Mouse (Mus musculus): ENCODE measurements around the gene Shc2. TPM values are rescaled to one million over a fixed set of nuclear protein-coding genes. Genes with fewer than 3 reads are reported as not detected.

Gene Shc2
- total and polyA plus RNA-seq, 3 experiments: 0.05 TPM; not detected in 2

GRCm38 (mm10) chr10:79612192-79613135 lies 25.3 kb downstream of the Shc2 start:
- Histone ChIP-seq H3K27me3 (ENCODE audit: insufficient read depth, low read length) (peaks cover 7% of the 10 kb centered on the region; the same call in 1 of the 2 replicates), H3K4me1 (ENCODE audit: insufficient read depth, low read depth, low read length) (peaks cover 11% of the 10 kb centered on the region), H3K4me3 (ENCODE audit: low read depth, low read length) (no peak overlapping the region), H3K36me3 (replicated peaks) (no peaks in the 10 kb centered on the region), H3K9me3 (replicated peaks) (peaks cover 6% of the 10 kb centered on the region)
- no peak for TF ChIP-seq POLR2AphosphoS5 (IDR thresholded peaks at IDR 0.05; ENCODE audit: insufficient replicate concordance, low read depth, low read length)
- no peak for TF ChIP-seq GATA1 (IDR thresholded peaks at IDR 0.05; ENCODE audit: borderline replicate concordance, low read length)
- no peak for TF ChIP-seq TAL1 (conservative IDR thresholded peaks at IDR 0.05; ENCODE audit: low read depth, low read length)
- TF ChIP-seq CTCF (IDR thresholded peaks at IDR 0.05; ENCODE audit: low read depth, low read length): no peak
- TF ChIP-seq GATA2 (IDR thresholded peaks at IDR 0.05; ENCODE audit: borderline replicate concordance, low read depth, low read length): no peak
- DNase-seq (ENCODE audit: low spot score) (no peak), ATAC-seq (ENCODE audit: extremely low read depth, insufficient number of reproducible peaks, low FRiP score, poor library complexity, severe bottlenecking) (no peak)

- Histone ChIP-seq H3K4me1 (ENCODE audit: insufficient read depth, low read depth, low read length) (peaks cover 11% of the 10 kb centered on the region), H3K27me3 (ENCODE audit: insufficient read depth, low read length) (peaks cover 7% of the 10 kb centered on the region; the same call in 1 of the 2 replicates), H3K4me3 (ENCODE audit: low read depth, low read length) (no peak overlapping the region), H3K9me3 (replicated peaks) (peaks cover 6% of the 10 kb centered on the region), H3K36me3 (replicated peaks) (no peaks in the 10 kb centered on the region)
- DNase-seq (ENCODE audit: low spot score) (no peak), ATAC-seq (ENCODE audit: extremely low read depth, insufficient number of reproducible peaks, low FRiP score, poor library complexity, severe bottlenecking) (no peak)
- TF ChIP-seq TAL1 (conservative IDR thresholded peaks at IDR 0.05; ENCODE audit: low read depth, low read length) (no peak), POLR2AphosphoS5 (IDR thresholded peaks at IDR 0.05; ENCODE audit: insufficient replicate concordance, low read depth, low read length) (no peak), GATA1 (IDR thresholded peaks at IDR 0.05; ENCODE audit: borderline replicate concordance, low read length) (no peak)
Observed at GRCm38 (mm10) chr10:79611296-79611695, 26.4 kb downstream of the Shc2 start.

GRCm38 (mm10) chr10:79609276-79609675 lies 28.4 kb downstream of the Shc2 start:
- Histone ChIP-seq H3K4me3 (ENCODE audit: low read depth, low read length) (no peak overlapping the region), H3K4me1 (ENCODE audit: insufficient read depth, low read depth, low read length) (peaks cover 11% of the 10 kb centered on the region), H3K9me3 (replicated peaks) (peaks cover 6% of the 10 kb centered on the region), H3K36me3 (replicated peaks) (no peaks in the 10 kb centered on the region), H3K27me3 (ENCODE audit: insufficient read depth, low read length) (peaks cover 5% of the 10 kb centered on the region; the same call in 1 of the 2 replicates)
- ATAC-seq (ENCODE audit: extremely low read depth, insufficient number of reproducible peaks, low FRiP score, poor library complexity, severe bottlenecking): no peak
- no peak for DNase-seq (ENCODE audit: low spot score)
- no peak for TF ChIP-seq TAL1 (conservative IDR thresholded peaks at IDR 0.05; ENCODE audit: low read depth, low read length)

GRCm38 (mm10) chr10:79607892-79608291 lies 29.8 kb downstream of the Shc2 start:
- H3K27me3 ChIP-seq (ENCODE audit: insufficient read depth, low read length): peaks cover 3% of the 10 kb centered on the region; the same call in 1 of the 2 replicates
- no peaks in the 10 kb centered on the region for H3K9me3 ChIP-seq (replicated peaks)
- H3K36me3 ChIP-seq (replicated peaks): no peaks in the 10 kb centered on the region
- TF ChIP-seq GATA2 (IDR thresholded peaks at IDR 0.05; ENCODE audit: borderline replicate concordance, low read depth, low read length): no peak
- TF ChIP-seq TAL1 (conservative IDR thresholded peaks at IDR 0.05; ENCODE audit: low read depth, low read length): no peak
- no peak for TF ChIP-seq CTCF (IDR thresholded peaks at IDR 0.05; ENCODE audit: low read depth, low read length)
- no peak for TF ChIP-seq GATA1 (IDR thresholded peaks at IDR 0.05; ENCODE audit: borderline replicate concordance, low read length)
- no peak for TF ChIP-seq POLR2AphosphoS5 (IDR thresholded peaks at IDR 0.05; ENCODE audit: insufficient replicate concordance, low read depth, low read length)
- peaks cover 11% of the 10 kb centered on the region for H3K4me1 ChIP-seq (ENCODE audit: insufficient read depth, low read depth, low read length)
- ATAC-seq (ENCODE audit: extremely low read depth, insufficient number of reproducible peaks, low FRiP score, poor library complexity, severe bottlenecking) (no peak), DNase-seq (ENCODE audit: low spot score) (no peak)
- no peak overlapping the region for H3K4me3 ChIP-seq (ENCODE audit: low read depth, low read length)

- DNase-seq (ENCODE audit: low spot score): no peak
- H3K4me3 ChIP-seq (ENCODE audit: low read depth, low read length): no peak overlapping the region
- no peak for TF ChIP-seq GATA2 (IDR thresholded peaks at IDR 0.05; ENCODE audit: borderline replicate concordance, low read depth, low read length)
- TF ChIP-seq GATA1 (IDR thresholded peaks at IDR 0.05; ENCODE audit: borderline replicate concordance, low read length): no peak
- no peaks in the 10 kb centered on the region for H3K9me3 ChIP-seq (replicated peaks)
- no peaks in the 10 kb centered on the region for H3K36me3 ChIP-seq (replicated peaks)
- peaks cover 3% of the 10 kb centered on the region; the same call in 1 of the 2 replicates for H3K27me3 ChIP-seq (ENCODE audit: insufficient read depth, low read length)
- peaks cover 11% of the 10 kb centered on the region for H3K4me1 ChIP-seq (ENCODE audit: insufficient read depth, low read depth, low read length)
- no peak for ATAC-seq (ENCODE audit: extremely low read depth, insufficient number of reproducible peaks, low FRiP score, poor library complexity, severe bottlenecking)
Observed at GRCm38 (mm10) chr10:79606537-79606936, 31.2 kb downstream of the Shc2 start.

- H3K27me3 ChIP-seq (ENCODE audit: insufficient read depth, low read length): peaks cover 8% of the 10 kb centered on the region; the same call in 1 of the 2 replicates
- no peak overlapping the region for H3K4me3 ChIP-seq (ENCODE audit: low read depth, low read length)
- TF ChIP-seq TAL1 (conservative IDR thresholded peaks at IDR 0.05; ENCODE audit: low read depth, low read length) (no peak), POLR2AphosphoS5 (IDR thresholded peaks at IDR 0.05; ENCODE audit: insufficient replicate concordance, low read depth, low read length) (no peak), GATA2 (IDR thresholded peaks at IDR 0.05; ENCODE audit: borderline replicate concordance, low read depth, low read length) (no peak), GATA1 (IDR thresholded peaks at IDR 0.05; ENCODE audit: borderline replicate concordance, low read length) (no peak), CTCF (IDR thresholded peaks at IDR 0.05; ENCODE audit: low read depth, low read length) (no peak)
- DNase-seq (ENCODE audit: low spot score) (no peak), ATAC-seq (ENCODE audit: extremely low read depth, insufficient number of reproducible peaks, low FRiP score, poor library complexity, severe bottlenecking) (no peak)
- 0 out of 2 replicates have a peak, but pooled peaks cover 2% of the 10 kb centered on the region for H3K4me1 ChIP-seq (ENCODE audit: insufficient read depth, low read depth, low read length)
- H3K36me3 ChIP-seq (replicated peaks): no peaks in the 10 kb centered on the region
- no peaks in the 10 kb centered on the region for H3K9me3 ChIP-seq (replicated peaks)
Observed at GRCm38 (mm10) chr10:79597936-79598230, 39.8 kb downstream of the Shc2 start.
